Mouse (Mus musculus) C2C12 (cell line): Measurements from ENCODE around the gene Car8.

ENCODE experiments used
- CEBPB ChIP-seq: IDR thresholded peaks from one replicate; pipeline ENCODE4 v1.6.1; 2011; ENCODE audit warnings: low read depth, mild to moderate bottlenecking, control low read depth, moderate library complexity
- CTCF ChIP-seq: IDR thresholded peaks from one replicate; pipeline ENCODE4 v1.5.1; 2011; ENCODE audit not compliant: control insufficient read depth, insufficient read depth, insufficient read length
- FOSL1 ChIP-seq: IDR thresholded peaks from one replicate; pipeline ENCODE4 v1.8.0; 2011; ENCODE audit warnings: mild to moderate bottlenecking, low read length; ENCODE audit not compliant: poor library complexity, insufficient read depth, severe bottlenecking
- MAX ChIP-seq: IDR thresholded peaks from one replicate; pipeline ENCODE4 v1.6.1; 2011; ENCODE audit warnings: mild to moderate bottlenecking, control low read depth
- MYOD1 ChIP-seq: IDR thresholded peaks from one replicate; pipeline ENCODE4 v1.6.1; 2011; ENCODE audit warnings: low read depth; ENCODE audit not compliant: control insufficient read depth, insufficient read length
- MYOG ChIP-seq: IDR thresholded peaks from one replicate; pipeline ENCODE4 v1.6.1; 2011; ENCODE audit not compliant: control insufficient read depth, insufficient read length; ENCODE audit errors: extremely low read depth

DNA sequence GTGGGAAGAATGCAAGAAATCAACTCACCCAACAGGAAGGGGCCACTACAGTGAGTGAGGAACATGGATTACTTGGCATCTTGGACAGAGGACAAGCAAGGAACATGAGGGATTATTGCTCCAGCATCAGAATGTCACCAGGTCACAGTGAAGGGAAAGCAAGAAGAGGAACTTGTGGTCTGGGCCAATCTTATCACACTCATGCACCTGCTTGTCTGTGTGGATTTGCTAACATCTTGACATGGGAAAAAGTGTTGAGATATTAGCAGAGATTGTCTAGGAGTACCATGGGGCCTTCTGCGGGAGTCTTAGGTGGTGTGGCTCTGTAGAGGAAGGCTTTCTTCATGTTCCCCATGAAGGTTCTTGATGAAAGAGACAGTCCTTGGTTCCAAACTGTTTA is 46.1 kb upstream of the Car8 start:
- TF ChIP-seq MYOG (no peak), CTCF (no peak), MYOD1 (no peak), CEBPB (no peak), FOSL1 (no peak), MAX (no peak)
